Mouse (Mus musculus) hindbrain, embryonic 14.5 days (tissue): ENCODE results near the gene Olfr10. TPM values are rescaled to one million over a fixed set of nuclear protein-coding genes. Genes with fewer than 3 reads are reported as not detected.

Source experiments
- polyA plus RNA-seq: library from polyadenylated mRNA; unstranded; fragments of >200 nt; fragmentation: Nextera tagmentation; extraction: Ambion mirVana; gene quantifications from 2 replicates; pipeline ENCODE4 v1.2.1, GENCODE M21; 2014

Olfr10 gene
- polyA plus RNA-seq, 1 experiment from 2014 or later, result not detected

Other genes with a start within 250 kb of the Olfr10 start
- gene Tgtp2, start 240.5 kb upstream of the Olfr10 start, polyA plus RNA-seq, result not detected in 2 replicates
- gene Ifi47, start 228.2 kb upstream of the Olfr10 start, polyA plus RNA-seq, result 0.95 and 1.0 TPM in 2 replicates
- gene Olfr1396, start 189.9 kb upstream of the Olfr10 start, polyA plus RNA-seq, result not detected in 2 replicates
- not detected in 2 replicates for gene Olfr1395, start 162.5 kb upstream of the Olfr10 start, polyA plus RNA-seq
- not detected in 2 replicates for gene Olfr1394, start 150.4 kb upstream of the Olfr10 start, polyA plus RNA-seq
- 0.05 and 0.11 TPM in 2 replicates for gene Btnl9, start 117.6 kb upstream of the Olfr10 start, polyA plus RNA-seq
- 46.8 and 48.2 TPM in 2 replicates for gene Zfp62, start 101.4 kb upstream of the Olfr10 start, polyA plus RNA-seq
- gene Mgat1, start 60.5 kb upstream of the Olfr10 start, polyA plus RNA-seq, result 31.0 and 31.1 TPM in 2 replicates
- not detected in 2 replicates for gene Olfr1393, start 26.4 kb upstream of the Olfr10 start, polyA plus RNA-seq
- not detected in 2 replicates for gene Olfr1392, start 19.5 kb upstream of the Olfr10 start, polyA plus RNA-seq
- not detected in 2 replicates for gene Olfr1391, start 18.0 kb downstream of the Olfr10 start, polyA plus RNA-seq
- gene Olfr1390, start 30.4 kb downstream of the Olfr10 start, polyA plus RNA-seq, result not detected in 2 replicates
- not detected in 2 replicates for gene Olfr1389, start 118.3 kb downstream of the Olfr10 start, polyA plus RNA-seq
- 0.07 TPM in 1 of 2 replicates, not detected in the other for gene Olfr1388, start 131.9 kb downstream of the Olfr10 start, polyA plus RNA-seq
- gene Olfr1387, start 150.6 kb downstream of the Olfr10 start, polyA plus RNA-seq, result not detected in 2 replicates
- gene Olfr1386, start 160.3 kb downstream of the Olfr10 start, polyA plus RNA-seq, result not detected in 2 replicates
- gene Olfr1385, start 184.3 kb downstream of the Olfr10 start, polyA plus RNA-seq, result not detected in 2 replicates
- gene Olfr1384, start 202.0 kb downstream of the Olfr10 start, polyA plus RNA-seq, result not detected in 2 replicates
- not detected in 2 replicates for gene Olfr1383, start 214.9 kb downstream of the Olfr10 start, polyA plus RNA-seq
- gene Olfr1382, start 223.5 kb downstream of the Olfr10 start, polyA plus RNA-seq, result not detected in 2 replicates
- gene Olfr1381, start 238.7 kb downstream of the Olfr10 start, polyA plus RNA-seq, result not detected in 2 replicates